Mouse (Mus musculus) 3T3-L1 (cell line): ENCODE measurements around the gene Rnf39.
A peak's percentile ranks its signal among the peaks of the same experiment; 100 is the strongest.

ENCODE experiments used
- DNase-seq: peaks from one replicate; pipeline ENCODE4 v3.0.0-alpha.2; 2015; ENCODE audit warnings: low read depth, low spot score

Rnf39 gene

GRCm38 (mm10) chr17:36942791-36943471 is at the start of gene Rnf39:
Gene Rnf39 (plus strand): TSS chr17:36942918.
- no peak for DNase-seq

- no peak for DNase-seq
Measured at GRCm38 (mm10) chr17:36893387-36893786, 49.3 kb upstream of the Rnf39 start.

- peak; percentile 85 for DNase-seq
Measured at GRCm38 (mm10) chr17:36896583-36896982, 46.1 kb upstream of the Rnf39 start.

- no peak for DNase-seq
Measured at GRCm38 (mm10) chr17:36897065-36897464, 45.7 kb upstream of the Rnf39 start.

- no peak for DNase-seq
Measured at GRCm38 (mm10) chr17:36897552-36898205, 45.0 kb upstream of the Rnf39 start, which contains the start of gene Trim31. Gene Trim31 (plus strand): TSS chr17:36898118.

- DNase-seq: no peak
Measured at GRCm38 (mm10) chr17:36899376-36899775, 43.3 kb upstream of the Rnf39 start.

GRCm38 (mm10) chr17:36900001-36900400 is 42.7 kb upstream of the Rnf39 start:
- DNase-seq: no peak

- no peak for DNase-seq
Measured at GRCm38 (mm10) chr17:36900691-36901090, 42.0 kb upstream of the Rnf39 start.

GRCm38 (mm10) chr17:36903651-36904050 is 39.1 kb upstream of the Rnf39 start:
- DNase-seq: peak; percentile 16

GRCm38 (mm10) chr17:36908235-36908634 is 34.5 kb upstream of the Rnf39 start:
- peak; percentile 75 for DNase-seq

- DNase-seq: no peak
Measured at GRCm38 (mm10) chr17:36909802-36910201, 32.9 kb upstream of the Rnf39 start.

- no peak for DNase-seq
Measured at GRCm38 (mm10) chr17:36912031-36912430, 30.7 kb upstream of the Rnf39 start.

- peak; percentile 91 for DNase-seq
Measured at GRCm38 (mm10) chr17:36914108-36914507, 28.6 kb upstream of the Rnf39 start.

- peak; percentile 81 for DNase-seq
Measured at GRCm38 (mm10) chr17:36915076-36915475, 27.6 kb upstream of the Rnf39 start.

- DNase-seq: no peak
Measured at GRCm38 (mm10) chr17:36920239-36920638, 22.5 kb upstream of the Rnf39 start.

GRCm38 (mm10) chr17:36922715-36923114 is 20.0 kb upstream of the Rnf39 start:
- DNase-seq: no peak

GRCm38 (mm10) chr17:36923491-36923890 is 19.2 kb upstream of the Rnf39 start:
- DNase-seq: no peak

- DNase-seq: no peak
Measured at GRCm38 (mm10) chr17:36927496-36928120, 15.1 kb upstream of the Rnf39 start.

GRCm38 (mm10) chr17:36929236-36929932 is 13.3 kb upstream of the Rnf39 start:
- no peak for DNase-seq

GRCm38 (mm10) chr17:36930233-36930632 is 12.5 kb upstream of the Rnf39 start:
- DNase-seq: no peak

- DNase-seq: peak; percentile 42
Measured at GRCm38 (mm10) chr17:36931130-36931529, 11.6 kb upstream of the Rnf39 start.

- DNase-seq: peak; percentile 95
Measured at GRCm38 (mm10) chr17:36931806-36932205, 10.9 kb upstream of the Rnf39 start.
